Mouse (Mus musculus) hindbrain, embryonic 13.5 days (tissue): ENCODE measurements around the gene Tma7. TPM values are rescaled to one million over a fixed set of nuclear protein-coding genes. Genes with fewer than 3 reads are reported as not detected.

Experiments used
- ATAC-seq: fragments of 200-750 bp; cut with Nextera tagmentation; 2 replicates; pipeline ENCODE4 v1.8.0; 2017; ENCODE audit warnings: moderate TSS enrichment; ENCODE audit not compliant: low FRiP score
- H3K27ac ChIP-seq: fragments of 300-500 bp; sonication (generic); 2 replicates; pipeline ENCODE4 v1.5.1; 2015; ENCODE audit warnings: inconsistent platforms, mild to moderate bottlenecking, moderate library complexity
- H3K27me3 ChIP-seq: fragments of 300-500 bp; sonication (generic); 2 replicates; pipeline ENCODE4 v1.6.1; 2015; ENCODE audit warnings: mild to moderate bottlenecking, inconsistent platforms
- H3K36me3 ChIP-seq: fragments of 300-500 bp; sonication (generic); 2 replicates; pipeline ENCODE4 v1.6.1; 2015; ENCODE audit warnings: mild to moderate bottlenecking, inconsistent platforms
- H3K4me1 ChIP-seq: fragments of 300-500 bp; sonication (generic); replicated peaks from 2 replicates; pipeline ENCODE4 v1.6.1; 2015; ENCODE audit warnings: inconsistent platforms
- H3K4me2 ChIP-seq: fragments of 300-500 bp; sonication (generic); 2 replicates; pipeline ENCODE4 v1.6.1; 2015; ENCODE audit warnings: inconsistent platforms, mild to moderate bottlenecking, moderate library complexity
- H3K4me3 ChIP-seq: fragments of 300-500 bp; sonication (generic); 2 replicates; pipeline ENCODE4 v1.5.1; 2015; ENCODE audit warnings: mild to moderate bottlenecking, inconsistent platforms
- H3K9ac ChIP-seq: fragments of 300-500 bp; sonication (generic); 2 replicates; pipeline ENCODE4 v1.6.1; 2015; ENCODE audit warnings: mild to moderate bottlenecking, inconsistent platforms
- H3K9me3 ChIP-seq: fragments of 300-500 bp; sonication (generic); 2 replicates; pipeline ENCODE4 v1.6.1; 2016; ENCODE audit warnings: inconsistent platforms
- WGBS: fragments of 180-500 bp; shearing (Covaris S2); methylation state at CpG from one replicate; pipeline ENCODE4 v1.1.7; 2015; 5-methylcytosine and 5-hydroxymethylcytosine counted together
- polyA plus RNA-seq: library from polyadenylated mRNA; unstranded; fragments of >200 nt; fragmentation: Nextera tagmentation; extraction: Ambion mirVana; gene quantifications from 2 replicates; pipeline ENCODE4 v1.2.1, GENCODE M21; 2015

The Tma7 gene
- polyA plus RNA-seq = 741 and 764 TPM in 2 replicates

GRCm38 (mm10) chr9:109082124-109082800, at the start of gene Tma7, which contains the start of gene Ccdc51:
TSS of gene Tma7 (minus strand) at chr9:109082587.
TSS of gene Ccdc51 (plus strand) at chr9:109082493.
- Histone ChIP-seq H3K27ac (peak within 1 kb of the TSS; percentile 82), H3K9ac (peak within 1 kb of the TSS; percentile 91), H3K4me3 (peak within 1 kb of the TSS; percentile 81), H3K9me3 (no peaks in the 10 kb centered on the region), H3K36me3 (peaks cover 28% of the 10 kb centered on the region), H3K4me2 (peak within 1 kb of the TSS; percentile 96), H3K27me3 (no peaks in the 10 kb centered on the region), H3K4me1 (peaks cover 27% of the 10 kb centered on the region)
- WGBS = under 1% methylated on average over 36 of the region's 37 CpGs
- peak; percentile 97 for ATAC-seq

- Histone ChIP-seq H3K27ac (no peak overlapping the region), H3K4me2 (no peak overlapping the region), H3K4me1 (no peaks in the 10 kb centered on the region), H3K9me3 (no peaks in the 10 kb centered on the region), H3K36me3 (no peaks in the 10 kb centered on the region), H3K4me3 (no peak overlapping the region), H3K9ac (no peak overlapping the region), H3K27me3 (no peaks in the 10 kb centered on the region)
- 94% methylated on average over 5 of the region's 5 CpGs for WGBS
- no peak for ATAC-seq
These were observed 47.7 kb upstream of the Tma7 start for GRCm38 (mm10) chr9:109130076-109130475.

GRCm38 (mm10) chr9:109128211-109128610, 45.8 kb upstream of the Tma7 start:
- Histone ChIP-seq H3K4me1 (0 out of 2 replicates have a peak, but pooled peaks cover 2% of the 10 kb centered on the region), H3K27me3 (no peaks in the 10 kb centered on the region), H3K9ac (no peak overlapping the region), H3K9me3 (no peaks in the 10 kb centered on the region), H3K27ac (no peak overlapping the region), H3K4me3 (no peak overlapping the region), H3K4me2 (no peak overlapping the region), H3K36me3 (no peaks in the 10 kb centered on the region)
- 66% methylated on average over 3 of the region's 3 CpGs for WGBS
- ATAC-seq = no peak

GRCm38 (mm10) chr9:109127076-109127475, 44.7 kb upstream of the Tma7 start:
- Histone ChIP-seq H3K36me3 (no peaks in the 10 kb centered on the region), H3K9ac (no peak overlapping the region), H3K9me3 (no peaks in the 10 kb centered on the region), H3K4me1 (0 out of 2 replicates have a peak, but pooled peaks cover 4% of the 10 kb centered on the region), H3K27me3 (no peaks in the 10 kb centered on the region), H3K4me3 (no peak overlapping the region), H3K4me2 (no peak overlapping the region), H3K27ac (no peak overlapping the region)
- ATAC-seq = no peak
- WGBS = 81% methylated on average over 4 of the region's 4 CpGs

GRCm38 (mm10) chr9:109125481-109125880, 43.1 kb upstream of the Tma7 start:
- peaks cover 4% of the 10 kb centered on the region; the same call in 1 of the 2 replicates for H3K36me3 ChIP-seq
- H3K9me3 ChIP-seq = no peaks in the 10 kb centered on the region
- 74% methylated on average over 3 of the region's 3 CpGs for WGBS
- no peaks in the 10 kb centered on the region for H3K27me3 ChIP-seq
- H3K9ac ChIP-seq = no peak overlapping the region
- no peak for ATAC-seq
- H3K4me1 ChIP-seq = 0 out of 2 replicates have a peak, but pooled peaks cover 4% of the 10 kb centered on the region
- no peak overlapping the region for H3K27ac ChIP-seq
- no peak overlapping the region for H3K4me2 ChIP-seq
- no peak overlapping the region for H3K4me3 ChIP-seq

- Histone ChIP-seq H3K4me2 (no peak overlapping the region), H3K9ac (no peak overlapping the region), H3K4me3 (no peak overlapping the region), H3K9me3 (no peaks in the 10 kb centered on the region), H3K36me3 (peaks cover 8% of the 10 kb centered on the region), H3K4me1 (0 out of 2 replicates have a peak, but pooled peaks cover 4% of the 10 kb centered on the region), H3K27ac (no peak overlapping the region), H3K27me3 (no peaks in the 10 kb centered on the region)
- ATAC-seq = no peak
- 85% methylated on average over 2 of the region's 2 CpGs for WGBS
These were observed 42.7 kb upstream of the Tma7 start for GRCm38 (mm10) chr9:109125043-109125442.

GRCm38 (mm10) chr9:109124164-109124563, 41.8 kb upstream of the Tma7 start:
- peaks cover 17% of the 10 kb centered on the region for H3K36me3 ChIP-seq
- H3K9me3 ChIP-seq = no peaks in the 10 kb centered on the region
- H3K4me2 ChIP-seq = no peak overlapping the region
- no peak overlapping the region for H3K4me3 ChIP-seq
- 88% methylated on average over 3 of the region's 3 CpGs for WGBS
- H3K27ac ChIP-seq = no peak overlapping the region
- no peak for ATAC-seq
- H3K9ac ChIP-seq = no peak overlapping the region
- no peaks in the 10 kb centered on the region for H3K27me3 ChIP-seq
- H3K4me1 ChIP-seq = 0 out of 2 replicates have a peak, but pooled peaks cover 4% of the 10 kb centered on the region

GRCm38 (mm10) chr9:109123266-109123665, 40.9 kb upstream of the Tma7 start:
- H3K4me3 ChIP-seq = no peak overlapping the region
- no peak overlapping the region for H3K9ac ChIP-seq
- no peak overlapping the region for H3K4me2 ChIP-seq
- H3K9me3 ChIP-seq = no peaks in the 10 kb centered on the region
- ATAC-seq = peak; percentile 23; the same call in 1 of the 2 replicates
- 0 out of 2 replicates have a peak, but pooled peaks cover 4% of the 10 kb centered on the region for H3K4me1 ChIP-seq
- no peak overlapping the region for H3K27ac ChIP-seq
- 51% methylated on average over 6 of the region's 6 CpGs for WGBS
- peaks cover 26% of the 10 kb centered on the region for H3K36me3 ChIP-seq
- no peaks in the 10 kb centered on the region for H3K27me3 ChIP-seq

- no peak overlapping the region for H3K4me2 ChIP-seq
- peaks cover 32% of the 10 kb centered on the region for H3K36me3 ChIP-seq
- 48% methylated on average over 2 of the region's 2 CpGs for WGBS
- H3K27me3 ChIP-seq = no peaks in the 10 kb centered on the region
- H3K9me3 ChIP-seq = no peaks in the 10 kb centered on the region
- H3K4me1 ChIP-seq = 0 out of 2 replicates have a peak, but pooled peaks cover 4% of the 10 kb centered on the region
- H3K4me3 ChIP-seq = no peak overlapping the region
- no peak for ATAC-seq
- no peak overlapping the region for H3K27ac ChIP-seq
- no peak overlapping the region for H3K9ac ChIP-seq
These were observed 40.2 kb upstream of the Tma7 start for GRCm38 (mm10) chr9:109122553-109123085.

- no peak for ATAC-seq
- WGBS = 89% methylated on average over 6 of the region's 6 CpGs
- Histone ChIP-seq H3K4me2 (no peak overlapping the region), H3K36me3 (peaks cover 49% of the 10 kb centered on the region), H3K9me3 (no peaks in the 10 kb centered on the region), H3K27ac (no peak overlapping the region), H3K4me3 (no peak overlapping the region), H3K4me1 (0 out of 2 replicates have a peak, but pooled peaks cover 4% of the 10 kb centered on the region), H3K9ac (no peak overlapping the region), H3K27me3 (no peaks in the 10 kb centered on the region)
These were observed 38.6 kb upstream of the Tma7 start for GRCm38 (mm10) chr9:109120956-109121355.

- no peak overlapping the region for H3K4me2 ChIP-seq
- H3K4me3 ChIP-seq = no peak overlapping the region
- H3K9me3 ChIP-seq = no peaks in the 10 kb centered on the region
- peaks cover 63% of the 10 kb centered on the region for H3K36me3 ChIP-seq
- no peak for ATAC-seq
- no peaks in the 10 kb centered on the region for H3K27me3 ChIP-seq
- no peak overlapping the region for H3K27ac ChIP-seq
- no peak overlapping the region for H3K9ac ChIP-seq
- 93% methylated on average over 9 of the region's 9 CpGs for WGBS
- H3K4me1 ChIP-seq = 0 out of 2 replicates have a peak, but pooled peaks cover 4% of the 10 kb centered on the region
These were observed 37.2 kb upstream of the Tma7 start for GRCm38 (mm10) chr9:109119571-109119970.

GRCm38 (mm10) chr9:109118106-109118505, 35.7 kb upstream of the Tma7 start:
- no peak overlapping the region for H3K9ac ChIP-seq
- no peak overlapping the region for H3K4me3 ChIP-seq
- H3K27ac ChIP-seq = peak overlapping the region; percentile 6; the same call in 1 of the 2 replicates
- H3K27me3 ChIP-seq = no peaks in the 10 kb centered on the region
- no peak overlapping the region for H3K4me2 ChIP-seq
- WGBS = 81% methylated on average over 4 of the region's 4 CpGs
- H3K9me3 ChIP-seq = no peaks in the 10 kb centered on the region
- 0 out of 2 replicates have a peak, but pooled peaks cover under 1% of the 10 kb centered on the region for H3K4me1 ChIP-seq
- H3K36me3 ChIP-seq = peaks cover 77% of the 10 kb centered on the region
- no peak for ATAC-seq
